Mouse (Mus musculus): ENCODE data around the gene Srp14.

Gene Srp14

GRCm38 (mm10) chr2:118490241-118491091, 11.0 kb upstream of the Srp14 start:
- DNase-seq (ENCODE audit: low spot score) = peak; percentile 73

GRCm38 (mm10) chr2:118487806-118488205, 8.3 kb upstream of the Srp14 start:
- DNase-seq (ENCODE audit: low spot score) = no peak

GRCm38 (mm10) chr2:118486933-118487332, 7.4 kb upstream of the Srp14 start:
- peak; percentile 81 for DNase-seq (ENCODE audit: low spot score)

- no peak for DNase-seq (ENCODE audit: low spot score)
Observed at GRCm38 (mm10) chr2:118485415-118485814, 5.9 kb upstream of the Srp14 start.

GRCm38 (mm10) chr2:118484386-118484898, 4.9 kb upstream of the Srp14 start:
- no peak for DNase-seq (ENCODE audit: low spot score)

GRCm38 (mm10) chr2:118483032-118483431, 3.5 kb upstream of the Srp14 start:
- DNase-seq (ENCODE audit: low spot score) = no peak

GRCm38 (mm10) chr2:118480886-118481285, 1.4 kb upstream of the Srp14 start:
- no peak for DNase-seq (ENCODE audit: low spot score)

GRCm38 (mm10) chr2:118478833-118479549, 520 bp downstream of the Srp14 start:
- DNase-seq (ENCODE audit: low spot score) = no peak

- DNase-seq (ENCODE audit: low spot score) = no peak
Observed at GRCm38 (mm10) chr2:118468354-118468753, 11.2 kb downstream of the Srp14 start.

- no peak for DNase-seq (ENCODE audit: low spot score)
Observed at GRCm38 (mm10) chr2:118466601-118467000, 12.9 kb downstream of the Srp14 start.

GRCm38 (mm10) chr2:118465894-118466293, 13.6 kb downstream of the Srp14 start:
- DNase-seq (ENCODE audit: low spot score) = no peak

GRCm38 (mm10) chr2:118464450-118464849, 15.1 kb downstream of the Srp14 start:
- no peak for DNase-seq (ENCODE audit: low spot score)

- no peak for DNase-seq (ENCODE audit: low spot score)
Observed at GRCm38 (mm10) chr2:118463480-118463879, 16.0 kb downstream of the Srp14 start.

GRCm38 (mm10) chr2:118461480-118462165, 17.9 kb downstream of the Srp14 start:
- no peak for DNase-seq (ENCODE audit: low spot score)

GRCm38 (mm10) chr2:118457463-118458261, 21.8 kb downstream of the Srp14 start:
- DNase-seq (ENCODE audit: low spot score) = peak; percentile 66

- no peak for DNase-seq (ENCODE audit: low spot score)
Observed at GRCm38 (mm10) chr2:118457029-118457428, 22.5 kb downstream of the Srp14 start.

GRCm38 (mm10) chr2:118451056-118451455, 28.5 kb downstream of the Srp14 start:
- DNase-seq (ENCODE audit: low spot score) = no peak

- DNase-seq (ENCODE audit: low spot score) = peak; percentile 35
Observed at GRCm38 (mm10) chr2:118448181-118448580, 31.3 kb downstream of the Srp14 start.

- peak; percentile 53 for DNase-seq (ENCODE audit: low spot score)
Observed at GRCm38 (mm10) chr2:118445696-118446674, 33.5 kb downstream of the Srp14 start.

- no peak for DNase-seq (ENCODE audit: low spot score)
Observed at GRCm38 (mm10) chr2:118442723-118443122, 36.8 kb downstream of the Srp14 start.

All from layer of hippocampus, adult 11-12 months (tissue).